Mouse (Mus musculus) liver, adult 2 months (tissue): ENCODE measurements around the gene Smurf2.

Experiments
- CTCF ChIP-seq: fragments of 200-500 bp; IDR thresholded peaks from 2 replicates; pipeline ENCODE4 v1.5.1; 2011; ENCODE audit warnings: low read depth, low read length, control low read depth
- POLR2A ChIP-seq: fragments of 200-500 bp; IDR thresholded peaks from 2 replicates; pipeline ENCODE4 v1.6.1; 2011; ENCODE audit warnings: low read length, control low read depth; ENCODE audit not compliant: insufficient read depth; ENCODE audit errors: extremely low read depth

GRCm38 (mm10) chr11:106776960-106777359 is 143.6 kb downstream of the Smurf2 start:
- TF ChIP-seq CTCF (no peak), POLR2A (no peak)
